Mouse (Mus musculus): ENCODE results near the gene Slc7a7. TPM values are rescaled to one million over a fixed set of nuclear protein-coding genes. Genes with fewer than 3 reads are reported as not detected.

Gene Slc7a7
- total RNA-seq (2021): 1 to 10 TPM; 6.6 to 8.1 TPM

DNA sequence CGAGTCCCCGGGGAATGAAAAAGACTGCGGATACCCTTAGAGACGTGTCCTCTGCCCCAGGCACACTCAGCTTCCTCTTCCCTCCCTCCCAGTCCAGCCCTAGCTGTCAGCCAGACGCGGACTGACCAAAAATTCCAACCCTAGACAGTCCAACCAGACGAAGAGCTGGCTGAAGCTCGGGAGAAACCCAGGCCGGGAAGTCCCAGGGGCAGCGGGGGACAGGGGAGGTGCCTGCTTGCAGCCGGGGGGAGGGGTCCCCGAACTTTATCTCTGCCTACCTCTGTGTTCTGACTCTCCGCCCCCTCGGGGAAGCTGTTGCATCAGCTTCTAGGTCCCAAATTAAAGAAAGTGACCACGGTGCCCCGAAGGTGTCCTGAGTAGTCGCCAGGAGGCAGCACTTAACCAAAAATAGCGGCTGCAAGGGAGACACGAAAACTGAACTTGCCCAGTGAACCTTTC, at the start of gene Slc7a7:
TSS of gene Slc7a7 (minus strand) at position 158 of the 459 bp plus-strand sequence.
- peak; percentile 44 to 60 for DNase-seq
- intact Hi-C loops (cut with DNase I): no loop called here

DNA sequence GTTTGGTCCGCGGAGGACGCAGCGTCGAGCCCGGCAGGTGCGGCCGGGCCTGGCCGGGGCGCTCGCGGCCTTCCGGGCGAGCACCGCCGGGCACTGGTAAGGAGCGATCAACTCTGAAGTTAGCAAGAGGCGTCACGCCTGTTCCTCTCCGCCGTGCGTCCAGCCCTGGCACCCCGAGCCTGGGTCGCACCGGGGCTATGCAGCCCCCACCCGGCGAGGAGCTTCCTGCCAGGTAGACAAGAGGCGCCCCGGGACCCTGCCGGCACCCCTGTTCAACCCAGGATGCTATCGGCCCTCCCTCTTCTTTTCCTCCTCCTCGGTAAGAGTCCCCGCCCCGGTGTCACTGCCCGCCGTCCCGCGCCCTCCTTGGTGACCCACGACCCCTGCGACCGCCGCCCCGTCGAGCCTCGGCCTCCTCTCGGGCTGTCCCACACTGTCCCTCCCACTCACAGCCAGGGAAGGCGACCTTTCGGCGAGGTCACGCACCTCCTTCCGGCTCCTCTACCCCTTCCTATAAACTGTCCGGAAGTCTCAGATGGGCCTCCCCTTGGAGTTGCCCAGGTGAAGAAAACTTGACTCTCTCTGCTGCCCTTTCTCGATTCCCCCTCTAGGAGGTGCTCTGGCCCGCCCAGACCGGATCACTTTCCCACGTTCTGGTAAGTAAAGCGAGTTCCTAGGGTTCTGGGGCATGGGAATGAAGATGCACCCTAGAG, 46.9 kb upstream of the Slc7a7 start:
- intact Hi-C loops (cut with DNase I): loop anchor here (1.0 kb wide), 1 partner anchor 30 kb away; no protein-coding TSS in a partner anchor
- peak; percentile 75 to 80 for DNase-seq

DNA sequence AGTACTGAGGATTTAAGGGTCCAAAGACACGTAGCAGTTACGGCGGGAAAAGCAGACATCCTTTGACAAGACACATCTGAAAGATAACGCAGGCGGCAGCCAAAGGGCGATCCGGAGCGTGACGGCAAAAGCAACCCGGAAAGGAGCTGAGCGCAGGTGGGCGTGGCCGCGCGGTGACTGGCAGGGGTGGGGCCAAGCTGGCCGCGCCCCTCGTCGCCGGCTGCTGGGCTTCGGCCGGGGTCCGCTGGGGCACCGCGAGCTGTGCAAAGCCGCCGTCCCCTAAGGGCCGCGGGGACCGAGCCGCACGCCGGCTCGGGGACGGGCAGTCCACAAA, 46.3 kb upstream of the Slc7a7 start, which contains the start of gene Lrp10:
TSS of gene Lrp10 (plus strand) at position 179 of the 334 bp plus-strand sequence.
- intact Hi-C loops (cut with DNase I): loop anchor here (1.0 kb wide), 1 partner anchor 30 kb away; no protein-coding TSS in a partner anchor
- peak; percentile 91 to 92 for DNase-seq

DNA sequence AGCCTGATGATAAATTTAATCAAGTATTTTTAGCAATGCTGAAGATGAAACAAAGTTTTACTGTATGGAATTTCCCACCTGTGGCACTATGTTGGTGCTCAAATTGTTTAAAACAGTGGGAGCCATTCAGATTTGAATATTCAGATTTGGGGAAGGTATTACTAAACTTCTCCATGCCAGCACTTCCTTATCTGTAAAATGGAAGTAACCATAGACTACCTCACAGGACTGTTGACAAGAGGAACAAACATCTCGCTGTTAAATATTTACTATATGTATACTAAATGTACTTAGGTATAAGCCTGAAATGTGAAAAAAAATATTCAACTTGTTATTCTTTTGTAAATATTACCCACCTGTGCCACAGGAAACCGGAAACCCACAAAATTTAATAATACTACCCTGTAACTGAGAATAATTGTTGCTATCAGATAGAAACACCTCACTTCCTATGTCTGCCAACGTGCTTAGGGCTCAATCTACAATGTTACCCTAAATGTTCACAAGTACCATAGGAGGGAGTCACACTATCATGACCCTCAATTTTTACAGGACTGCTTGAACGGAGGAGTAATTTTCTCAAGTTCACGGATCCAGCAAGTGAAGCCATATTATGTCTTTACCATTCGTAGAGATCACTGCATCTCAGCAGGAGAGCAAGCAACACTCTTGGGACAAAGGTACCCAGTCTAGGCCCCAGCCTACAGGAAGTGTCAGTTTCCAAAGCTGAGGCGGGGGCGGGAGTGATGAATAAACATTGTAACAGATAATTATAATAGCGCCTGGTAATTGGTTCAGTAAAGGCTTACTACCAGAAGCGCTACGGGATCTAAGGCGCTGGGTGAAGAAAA, 45.8 kb upstream of the Slc7a7 start:
- DNase-seq: no peak
- intact Hi-C loops (cut with DNase I): no loop called here

DNA sequence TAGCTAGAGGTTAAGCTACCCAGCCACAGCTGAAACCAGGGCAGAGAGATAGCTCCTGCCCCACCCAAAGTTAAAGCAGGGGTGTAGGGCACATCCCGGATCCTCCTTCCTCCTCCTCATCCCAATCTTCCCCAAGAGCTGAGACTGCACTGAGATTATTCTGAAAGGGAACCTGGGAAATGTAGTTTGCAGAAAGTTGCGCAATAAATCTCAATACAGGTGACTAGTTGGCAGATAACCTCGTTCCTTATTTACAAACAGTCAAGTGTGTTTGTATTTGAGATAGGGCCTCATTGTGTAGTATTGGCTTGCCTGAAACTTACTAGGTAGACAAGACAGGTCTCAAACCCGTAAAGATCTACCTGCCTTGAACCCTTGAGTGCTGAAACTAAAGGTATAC, 44.6 kb upstream of the Slc7a7 start:
- intact Hi-C loops (cut with DNase I): no loop called here
- no peak for DNase-seq

DNA sequence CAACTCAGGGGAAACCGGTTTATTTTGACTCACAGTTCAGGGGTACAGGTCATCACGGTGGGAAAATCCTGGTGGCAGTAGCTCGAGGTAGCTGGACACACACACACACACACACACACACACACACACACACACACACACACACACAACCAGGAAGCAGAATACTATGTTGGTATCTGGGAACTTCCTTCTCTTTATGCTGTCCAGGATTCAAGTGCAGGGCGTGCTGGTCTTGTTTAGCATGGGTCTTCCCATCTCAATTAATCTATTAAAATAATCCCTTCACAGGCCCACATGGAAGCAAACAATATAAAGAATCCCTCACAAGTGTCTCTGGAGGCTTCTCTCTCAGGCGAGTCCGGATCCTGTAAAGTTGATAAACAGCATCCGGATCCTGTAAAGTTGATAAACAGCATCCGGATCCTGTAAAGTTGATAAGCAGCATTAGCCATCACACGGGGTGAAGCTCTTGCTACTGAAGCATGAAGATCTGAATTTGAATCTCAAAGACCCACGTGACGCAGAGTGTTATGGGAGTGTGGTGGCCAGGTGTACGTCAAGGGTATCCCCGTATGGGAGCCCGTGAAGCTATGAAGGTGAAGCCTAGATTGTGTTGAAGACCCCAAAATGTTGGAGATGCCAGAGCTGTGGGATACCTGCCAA, 40.5 kb upstream of the Slc7a7 start:
- intact Hi-C loops (cut with DNase I): no loop called here
- DNase-seq: no peak

DNA sequence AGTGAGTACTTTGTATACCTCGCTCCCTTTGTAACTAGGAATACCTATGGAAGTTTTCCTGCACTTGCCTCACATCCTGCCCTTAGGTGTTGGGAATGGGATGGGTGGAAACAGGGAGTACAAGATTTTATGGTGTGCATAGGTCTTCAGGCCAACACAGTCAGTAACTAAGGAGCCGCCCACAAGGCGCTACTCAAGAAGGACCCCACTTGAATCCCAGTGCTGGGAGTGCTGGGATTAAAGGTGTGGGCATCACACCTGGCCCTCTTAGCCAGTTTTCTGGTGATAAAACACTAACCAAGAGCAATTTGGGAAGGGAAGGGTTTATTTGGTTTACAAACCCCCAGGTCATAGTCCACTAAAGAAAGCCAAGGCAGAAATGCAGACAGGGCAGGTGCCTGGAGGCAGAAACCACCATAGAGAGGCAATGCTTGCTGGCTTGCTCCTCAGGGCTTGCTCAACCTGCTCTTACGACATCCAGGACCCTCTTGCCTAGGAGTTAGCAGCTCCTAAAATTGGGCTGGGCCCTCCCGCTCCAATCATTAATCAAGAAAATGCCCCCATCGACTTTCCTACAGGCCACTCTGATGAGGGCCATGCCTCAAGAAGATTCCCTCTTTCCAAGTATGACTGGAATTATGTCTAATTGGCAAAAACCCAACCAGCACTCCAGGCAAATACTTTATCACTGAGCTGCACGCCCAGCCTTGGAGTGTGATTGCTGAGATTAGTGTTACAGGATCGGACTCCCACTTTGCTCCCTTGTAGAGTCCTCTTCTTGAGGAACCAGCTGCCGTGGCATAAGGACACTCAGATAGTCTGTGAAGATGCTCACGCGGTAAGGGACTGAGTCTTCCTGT, 37.3 kb upstream of the Slc7a7 start:
- intact Hi-C loops (cut with DNase I): no loop called here

DNA sequence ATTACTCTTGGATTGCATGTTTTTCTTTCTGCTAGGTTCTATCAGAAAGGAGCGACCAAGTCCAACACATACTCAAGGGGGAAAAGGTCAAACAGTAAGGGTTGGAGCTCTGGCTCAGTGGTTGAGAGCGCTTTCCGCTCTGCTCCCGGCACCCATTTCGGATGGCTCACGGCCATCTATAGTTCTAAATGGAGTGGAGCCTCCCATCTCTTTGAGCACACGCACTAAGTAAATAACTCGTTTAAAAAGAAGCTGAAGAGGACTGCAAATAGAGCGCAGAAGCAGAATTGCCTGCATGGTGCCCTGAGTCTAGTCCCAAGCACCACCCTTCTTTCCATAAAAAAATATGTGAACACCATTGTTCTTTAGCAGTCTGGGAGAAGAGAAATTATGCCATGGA, 36.0 kb upstream of the Slc7a7 start:
- no peak for DNase-seq

More for the DNA sequence above, 37.3 kb upstream of the Slc7a7 start:
- no peak for DNase-seq

DNA sequence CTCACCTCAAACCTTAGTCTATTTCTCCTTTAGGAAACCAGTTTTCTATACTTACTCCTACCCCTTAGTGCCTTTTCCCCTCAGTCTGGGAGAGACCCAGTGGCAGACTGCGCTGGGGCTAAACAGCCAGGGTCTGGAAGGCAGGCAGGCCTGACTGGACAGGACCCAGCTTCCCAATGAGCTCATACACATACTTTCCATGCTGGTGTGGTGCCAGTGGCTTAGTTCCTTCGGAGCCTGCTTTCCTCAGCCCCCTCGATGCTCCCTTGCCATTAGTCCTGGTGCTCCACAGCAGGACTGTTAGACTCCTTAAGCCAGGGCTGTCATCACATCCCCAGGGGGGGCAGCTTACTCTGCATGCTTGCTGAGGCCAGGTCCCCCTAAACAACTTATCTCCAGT, 27.9 kb upstream of the Slc7a7 start:
- peak; percentile 79 to 81 for DNase-seq
- intact Hi-C loops (cut with DNase I): no loop called here

More for the DNA sequence above, 36.0 kb upstream of the Slc7a7 start:
- intact Hi-C loops (cut with DNase I): no loop called here

DNA sequence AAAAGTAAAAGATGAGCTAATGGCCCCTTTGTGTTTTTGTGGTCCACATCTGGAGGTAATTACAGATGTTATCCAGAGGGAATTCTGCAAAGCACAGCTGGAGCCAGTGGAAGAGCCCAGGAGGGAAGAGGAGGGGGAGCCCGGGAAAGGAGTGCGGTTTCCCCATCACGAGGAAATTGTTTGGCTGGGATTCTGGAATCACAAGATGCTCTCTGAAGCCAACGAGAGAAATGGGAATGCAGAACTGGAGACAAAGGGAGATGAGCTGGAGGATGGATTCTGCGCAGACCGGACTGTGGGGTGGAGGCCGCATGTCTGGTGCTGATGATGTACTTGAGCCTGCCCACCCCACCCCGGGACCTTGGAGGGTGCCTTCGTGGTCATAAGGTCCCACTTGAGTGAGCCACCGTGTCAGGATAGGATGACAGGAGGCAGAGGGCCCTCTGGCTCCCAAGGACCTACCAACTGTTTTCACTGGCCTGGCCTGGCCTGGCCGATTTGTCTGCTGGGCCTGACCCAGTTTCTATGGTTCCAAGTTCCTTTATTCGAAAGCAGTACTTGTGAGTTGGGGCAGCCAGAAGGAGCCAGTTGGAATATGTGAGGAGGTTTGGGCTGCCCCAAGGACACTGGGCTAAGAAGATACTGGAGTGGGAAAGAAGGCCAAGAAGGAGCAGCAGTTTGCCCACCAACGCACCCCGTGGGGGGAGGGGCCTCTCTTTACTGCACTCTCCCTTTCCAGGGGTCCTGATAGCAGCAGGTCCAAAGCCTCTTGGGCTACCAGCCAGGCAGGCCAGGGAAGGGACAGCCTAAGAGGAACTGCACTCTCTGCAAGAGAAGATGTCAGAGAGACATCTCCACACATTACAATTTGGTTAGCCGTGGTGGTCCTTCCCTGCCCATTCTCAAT, 26.4 kb upstream of the Slc7a7 start:
- intact Hi-C loops (cut with DNase I): no loop called here
- DNase-seq: peak; percentile 81 to 84

DNA sequence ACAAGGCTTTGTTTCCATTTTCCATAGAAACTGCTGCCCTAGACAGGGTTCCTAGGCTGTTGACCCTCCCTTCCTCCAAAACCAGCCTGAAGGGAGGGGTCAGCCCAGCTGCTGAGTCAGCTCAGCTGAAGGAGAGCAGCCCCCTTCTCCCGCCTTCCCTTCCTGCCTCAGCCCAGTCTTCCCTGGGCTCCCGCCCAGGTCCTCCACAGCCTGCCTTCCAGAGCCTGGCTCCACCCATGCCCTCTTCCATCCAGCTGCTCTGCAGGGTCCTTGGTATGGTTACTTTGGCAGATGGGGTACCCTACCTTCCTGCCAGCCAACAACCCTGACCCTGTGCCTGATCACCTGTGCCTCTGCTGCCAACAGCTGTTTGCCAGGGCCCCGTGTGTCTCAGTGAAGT, 25.6 kb upstream of the Slc7a7 start:
- DNase-seq: peak; percentile 74 to 80
- intact Hi-C loops (cut with DNase I): no loop called here

DNA sequence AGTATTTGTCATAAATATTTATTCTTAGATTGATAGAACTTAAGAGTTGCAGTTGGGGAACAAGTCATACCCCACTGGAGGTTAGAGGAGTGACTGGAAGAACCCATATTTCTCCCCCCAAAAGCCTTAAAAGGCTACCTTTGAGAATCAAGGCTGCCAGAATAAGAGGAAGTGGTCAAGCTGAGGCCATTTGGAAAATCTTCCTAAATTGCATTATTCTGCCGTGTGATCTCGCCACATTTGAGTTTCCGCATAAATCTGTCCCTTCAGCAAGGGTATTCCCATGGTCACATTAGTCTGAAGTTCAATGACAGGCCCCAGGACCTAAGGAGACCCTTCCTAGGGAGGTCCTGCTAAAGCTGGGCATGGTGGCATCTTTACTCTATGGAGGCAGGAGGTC, 25.0 kb upstream of the Slc7a7 start:
- no peak for DNase-seq
- intact Hi-C loops (cut with DNase I): no loop called here

DNA sequence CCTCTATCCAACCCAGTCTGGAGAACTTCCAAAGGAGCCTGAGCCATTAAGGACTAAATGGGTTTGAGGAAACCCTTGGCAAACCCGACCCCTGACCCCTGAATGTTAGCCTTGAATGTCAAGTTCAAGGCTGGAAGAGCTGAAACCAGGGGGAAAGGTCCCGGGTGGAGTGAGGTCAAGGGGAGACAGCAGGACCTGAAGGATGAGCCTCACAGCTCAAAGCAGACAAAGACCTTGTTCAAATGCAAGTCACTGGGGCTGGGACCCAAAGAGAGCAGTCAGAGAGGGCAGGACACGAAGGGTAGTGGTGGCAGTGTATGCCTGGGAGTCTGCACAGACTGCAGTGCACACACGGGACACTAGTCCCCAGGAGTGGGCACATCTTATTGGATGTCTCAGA, 23.8 kb upstream of the Slc7a7 start:
- intact Hi-C loops (cut with DNase I): no loop called here
- no peak for DNase-seq

DNA sequence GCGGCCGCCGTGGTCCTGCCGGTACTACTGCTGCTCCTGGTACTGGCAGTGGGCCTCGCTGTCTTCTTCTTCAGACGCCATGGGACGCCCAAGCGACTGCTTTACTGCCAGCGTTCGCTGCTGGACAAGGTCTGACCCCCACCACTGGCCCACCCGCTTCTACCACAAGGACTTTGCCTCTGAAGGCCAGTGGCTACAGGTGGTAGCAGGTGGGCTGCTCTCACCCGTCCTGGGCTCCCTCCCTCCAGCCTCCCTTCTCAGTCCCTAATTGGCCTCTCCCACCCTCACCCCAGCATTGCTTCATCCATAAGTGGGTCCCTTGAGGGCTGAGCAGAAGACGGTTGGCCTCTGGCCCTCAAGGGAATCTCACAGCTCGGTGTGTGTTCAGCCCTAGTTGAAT, 23.0 kb upstream of the Slc7a7 start:
- DNase-seq: no peak
- intact Hi-C loops (cut with DNase I): no loop called here

DNA sequence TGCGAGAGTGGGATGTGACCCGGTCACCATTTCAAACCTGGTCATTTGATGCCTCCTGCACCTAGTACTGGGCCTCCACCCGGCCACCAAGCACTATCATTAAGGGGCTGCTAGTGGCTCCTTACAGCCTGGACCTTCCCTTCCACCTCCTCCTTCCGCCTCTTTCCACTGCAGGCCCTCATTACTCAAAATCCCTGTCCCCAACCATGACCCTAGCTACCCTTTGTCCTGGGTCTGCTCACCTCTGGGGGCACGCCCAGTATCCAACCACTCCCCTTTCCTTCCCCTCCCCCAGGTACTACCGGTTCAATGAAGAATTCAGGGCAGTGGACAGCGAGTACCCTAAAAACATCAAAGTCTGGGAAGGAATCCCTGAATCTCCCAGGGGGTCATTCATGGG, 22.0 kb upstream of the Slc7a7 start:
- intact Hi-C loops (cut with DNase I): no loop called here

DNA sequence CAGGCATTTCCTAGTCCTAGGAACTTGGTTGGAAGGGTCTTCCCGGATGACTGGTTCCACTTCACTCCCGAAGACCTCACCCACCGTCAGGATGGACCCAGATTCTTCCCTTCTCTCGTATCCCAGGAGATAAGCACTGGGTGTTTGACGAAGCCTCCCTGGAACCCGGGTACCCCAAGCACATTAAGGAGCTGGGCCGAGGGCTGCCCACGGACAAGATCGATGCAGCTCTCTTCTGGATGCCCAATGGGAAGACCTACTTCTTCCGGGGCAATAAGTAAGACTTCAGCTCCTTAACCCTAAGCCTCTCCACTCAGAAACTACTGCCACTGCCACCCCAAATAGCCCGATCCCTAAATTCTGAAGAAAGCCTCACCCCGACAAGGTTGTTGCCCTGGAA, 21.6 kb upstream of the Slc7a7 start:
- intact Hi-C loops (cut with DNase I): no loop called here
- DNase-seq: no peak

More for the DNA sequence above, 22.0 kb upstream of the Slc7a7 start:
- no peak for DNase-seq

DNA sequence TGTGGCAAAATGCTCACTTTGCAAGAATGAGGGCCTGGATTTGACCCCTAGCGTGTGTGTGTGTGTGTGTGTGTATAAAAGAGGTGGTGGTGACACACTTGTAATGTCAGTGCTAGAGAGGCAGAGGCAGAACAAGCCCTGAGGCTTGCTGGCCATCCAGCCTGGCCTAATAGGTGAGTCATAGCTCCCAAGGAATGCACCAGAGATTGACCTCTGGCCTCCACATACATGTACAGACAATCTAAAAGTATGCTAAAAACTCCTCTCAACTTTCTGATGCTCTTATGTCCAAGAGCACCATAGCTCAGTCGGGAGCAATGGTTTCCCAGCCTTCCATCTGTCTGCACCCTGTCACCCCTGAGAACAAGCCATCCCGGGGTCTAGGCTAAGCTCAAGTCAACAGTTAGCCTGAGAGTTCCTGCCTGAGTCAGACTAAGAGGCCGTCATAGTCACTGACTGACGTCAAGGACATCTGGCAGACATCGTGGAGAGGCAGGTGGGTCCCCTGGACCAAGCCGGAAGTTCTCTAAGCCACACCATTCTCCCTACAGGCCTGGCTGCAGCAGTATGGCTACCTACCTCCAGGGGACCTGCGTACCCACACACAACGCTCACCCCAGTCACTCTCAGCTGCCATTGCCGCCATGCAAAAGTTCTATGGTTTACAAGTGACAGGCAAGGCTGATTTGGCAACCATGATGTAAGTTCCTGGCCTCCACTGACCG, 17.8 kb upstream of the Slc7a7 start:
- intact Hi-C loops (cut with DNase I): no loop called here
- no peak for DNase-seq

DNA sequence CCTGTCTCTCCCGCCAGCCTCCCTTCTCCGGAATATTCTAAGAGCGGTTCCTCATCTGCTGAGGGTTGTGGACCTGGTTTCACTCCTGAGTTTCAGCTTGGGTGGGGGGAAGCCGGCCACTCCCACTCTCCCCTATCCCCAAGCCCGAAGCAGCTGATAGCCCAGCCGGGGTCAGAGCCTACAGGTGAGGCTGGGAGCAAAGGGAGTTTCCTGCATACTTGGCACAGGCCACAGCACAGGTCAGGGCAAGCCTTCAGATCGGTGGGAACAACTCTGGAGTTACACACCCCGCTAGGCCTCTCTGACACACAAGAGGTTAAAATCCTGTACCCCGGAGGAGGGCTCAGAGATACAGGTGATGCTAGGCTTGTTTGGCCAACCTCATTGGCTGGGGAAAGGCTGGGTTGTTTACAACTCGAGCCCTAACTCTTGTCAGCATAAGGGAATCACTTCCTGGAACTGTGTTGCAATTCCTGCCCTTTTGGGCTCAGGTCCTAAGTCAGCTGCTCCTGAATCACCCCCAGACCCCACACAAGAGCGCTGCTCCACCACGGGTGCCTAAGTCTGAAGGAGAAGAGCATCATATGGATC, 16.5 kb upstream of the Slc7a7 start:
- DNase-seq: peak in 1 of 2 experiments; percentile 40
- intact Hi-C loops (cut with DNase I): no loop called here
